Mouse (Mus musculus) thymus, postnatal 0 days (tissue): ENCODE measurements around the gene Mpnd. TPM values are rescaled to one million over a fixed set of nuclear protein-coding genes. Genes with fewer than 3 reads are reported as not detected.

Experiments used
- DNase-seq: peaks from one replicate; pipeline ENCODE4 v3.0.0-alpha.2; 2015; ENCODE audit warnings: low spot score
- polyA plus RNA-seq: library from polyadenylated mRNA; unstranded; fragments of >200 nt; fragmentation: Nextera tagmentation; extraction: Ambion mirVana; gene quantifications from 2 replicates; pipeline ENCODE4 v1.2.1, GENCODE M21; 2015

Mpnd gene
- polyA plus RNA-seq, 1 experiment from 2014 or later = 65.9 TPM

DNA sequence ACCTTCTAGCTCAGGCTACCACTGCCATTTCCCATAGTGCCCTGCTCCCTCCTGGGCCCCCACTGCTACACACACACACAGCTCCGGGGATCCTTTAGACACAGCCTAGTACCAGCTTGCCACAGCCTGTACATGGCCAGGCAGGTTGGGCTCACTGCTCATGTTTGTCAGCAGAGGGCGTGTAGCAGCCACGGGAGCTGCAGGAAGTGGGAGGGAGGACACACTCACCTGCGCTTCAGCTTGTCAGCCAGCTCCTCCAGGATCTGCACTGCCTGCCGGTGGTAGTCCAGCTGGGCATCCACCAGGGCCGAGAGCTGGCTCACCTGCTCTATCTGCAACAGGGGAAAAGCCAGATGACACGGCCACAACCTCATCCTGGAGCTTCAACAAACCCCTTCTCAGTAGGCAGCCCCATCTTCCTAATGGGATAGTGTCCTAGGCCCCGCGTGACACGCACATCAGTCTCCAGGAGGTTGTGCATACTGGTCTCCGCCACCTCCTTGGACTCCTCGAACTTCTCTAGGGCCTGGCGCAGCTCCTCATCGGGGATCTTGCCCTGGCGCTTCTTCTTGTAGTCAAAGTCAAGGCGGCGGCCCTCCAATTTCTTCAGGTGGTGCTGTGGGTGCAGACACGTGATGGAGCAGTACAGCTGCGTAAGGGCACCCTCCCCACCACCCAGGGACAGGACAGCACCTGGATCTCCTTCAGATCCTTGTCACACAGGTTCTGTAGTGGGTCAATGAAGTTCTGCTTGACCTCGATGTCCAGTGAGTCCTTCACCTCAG lies 13.0 kb downstream of the Mpnd start:
- peak; percentile 75 for DNase-seq

DNA sequence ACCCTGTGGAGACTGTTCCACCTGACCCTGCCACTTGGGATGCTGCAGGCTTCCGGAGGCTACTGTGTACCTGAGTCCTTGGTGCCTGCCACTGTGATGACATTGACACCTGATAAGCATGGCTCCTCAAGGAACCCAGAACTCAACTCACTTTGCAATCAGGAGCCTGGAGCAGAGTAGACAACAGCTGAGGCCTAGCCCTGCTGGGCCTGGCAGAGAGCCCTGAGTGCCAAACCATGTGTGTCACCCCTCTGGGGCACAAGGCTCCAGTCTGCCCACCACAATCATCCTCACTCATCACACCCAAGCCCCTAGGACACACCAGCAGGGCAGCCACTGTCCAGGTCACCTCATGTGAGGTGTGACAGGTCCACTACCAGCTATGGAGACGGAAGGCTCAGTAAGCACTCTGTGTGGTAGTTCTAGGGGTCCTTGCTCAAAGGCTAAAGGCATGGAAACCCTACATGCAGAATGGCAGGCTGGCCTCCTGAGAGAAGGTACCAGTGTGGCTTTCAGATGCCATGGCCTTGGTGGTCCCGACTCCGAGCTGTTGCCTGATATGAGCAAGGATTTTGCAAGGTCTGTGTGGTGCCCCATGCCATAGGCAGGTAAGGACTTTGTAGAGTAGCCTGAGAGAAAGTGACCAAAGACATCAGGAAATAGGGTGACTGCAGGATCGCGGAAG lies 15.0 kb downstream of the Mpnd start:
- no peak for DNase-seq

DNA sequence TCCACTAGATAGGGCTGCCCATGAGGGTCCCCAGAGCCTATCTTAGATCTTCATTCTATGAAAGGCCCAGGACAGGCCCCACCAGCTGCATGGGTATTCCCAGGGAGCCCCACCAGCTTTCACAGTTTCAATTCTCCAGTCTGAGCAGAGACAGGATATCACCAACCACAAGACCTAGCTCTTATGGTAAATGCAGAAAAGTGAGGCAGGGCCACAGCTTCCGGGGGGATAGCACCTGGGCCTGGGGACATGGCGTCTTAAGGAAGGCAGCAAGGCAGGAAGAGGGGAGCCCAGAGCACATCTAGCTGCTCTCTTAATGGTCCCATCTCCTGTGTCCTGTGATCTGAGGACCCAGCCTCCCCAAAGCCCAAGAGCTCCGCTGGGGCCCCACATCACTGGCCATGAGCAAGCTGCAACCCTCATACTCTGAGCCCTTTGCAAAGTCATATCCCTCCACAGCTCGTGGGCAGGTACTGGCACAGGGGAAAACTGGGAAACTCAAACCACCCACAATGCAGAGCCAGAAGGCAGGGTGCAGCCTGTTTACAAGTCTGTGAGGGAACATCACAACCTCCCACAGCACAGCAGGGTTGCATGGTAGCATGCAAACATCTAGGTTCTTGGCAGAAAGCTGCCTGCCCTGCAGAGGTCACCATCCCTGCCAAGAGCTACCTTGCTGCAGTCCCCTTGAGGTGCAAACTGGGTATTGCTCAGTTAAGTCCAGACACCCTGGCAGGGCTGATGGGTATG lies 15.8 kb downstream of the Mpnd start:
- DNase-seq = peak; percentile 90

DNA sequence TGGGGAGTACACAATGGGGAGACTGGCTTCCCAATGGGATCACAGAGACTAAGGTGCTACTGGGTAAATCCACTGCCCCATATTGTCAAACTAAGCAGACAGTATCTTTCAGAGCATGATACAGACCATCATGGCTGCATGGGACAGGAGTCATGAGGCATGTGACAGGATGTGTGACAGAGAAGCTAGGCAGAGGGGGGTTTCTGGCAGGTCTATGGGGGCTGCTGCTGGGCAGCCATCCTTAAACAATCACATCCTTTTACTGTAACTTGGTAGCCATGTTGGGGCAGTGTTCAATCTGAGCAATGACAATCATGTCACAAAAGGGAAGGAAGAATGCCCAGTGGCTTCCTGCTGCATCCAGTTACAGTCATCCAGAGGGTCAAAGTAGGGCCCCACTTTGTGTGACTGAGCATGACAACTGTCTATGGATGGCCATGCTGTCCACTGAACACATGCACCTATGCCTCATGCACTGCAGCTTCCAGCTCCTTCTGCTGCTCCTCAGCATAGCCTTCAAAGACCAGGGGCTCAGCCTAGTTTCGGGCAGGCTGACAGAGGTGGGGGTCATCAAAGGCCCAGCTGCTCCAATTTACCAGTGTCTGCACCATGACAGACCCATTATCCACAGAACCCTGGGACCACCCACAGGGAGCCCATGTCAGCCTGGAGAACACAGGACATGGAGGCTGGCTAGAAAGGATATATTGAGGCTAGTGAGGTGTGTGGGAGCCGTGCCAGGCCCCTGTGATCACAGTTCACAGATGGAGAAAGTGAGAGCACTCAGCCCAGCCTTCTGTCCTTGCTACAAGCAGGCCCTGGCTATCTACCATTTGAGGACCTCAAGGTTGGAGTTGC lies 16.8 kb downstream of the Mpnd start:
- peak; percentile 56 for DNase-seq

DNA sequence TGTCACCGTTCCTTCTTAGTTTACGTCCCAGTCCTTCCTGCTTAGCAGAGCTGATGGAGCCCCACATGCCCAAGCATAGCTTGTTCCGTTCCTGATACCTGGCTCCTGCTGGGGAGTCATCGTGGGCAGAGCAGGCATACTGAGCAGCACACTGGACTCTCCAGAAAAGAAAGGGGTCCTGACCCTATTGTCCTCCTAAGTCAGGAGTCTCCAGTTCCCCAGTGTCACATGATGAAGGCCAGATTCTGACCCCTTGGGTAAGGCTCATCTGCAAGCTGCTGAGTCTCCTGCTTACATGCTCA lies 17.4 kb downstream of the Mpnd start:
- no peak for DNase-seq

DNA sequence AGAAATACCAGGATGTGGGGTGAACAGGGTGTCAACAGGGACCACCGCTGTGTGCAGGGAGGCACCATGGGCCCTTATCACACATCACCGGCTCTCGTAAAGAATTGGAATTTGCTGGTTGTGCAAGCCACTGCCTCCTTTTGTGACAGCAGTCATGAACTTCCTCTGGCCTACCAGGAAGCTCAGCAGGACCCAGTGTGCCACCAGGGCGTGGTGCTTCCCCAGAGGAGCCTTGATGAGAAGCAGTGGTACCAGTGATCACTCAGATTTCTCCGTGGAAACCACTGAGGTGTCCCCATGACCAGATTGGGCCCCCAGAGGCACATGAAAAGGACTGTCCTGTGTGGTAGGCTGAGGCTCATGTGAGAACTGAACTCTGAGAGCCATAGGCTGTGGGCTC lies 17.9 kb downstream of the Mpnd start:
- no peak for DNase-seq

DNA sequence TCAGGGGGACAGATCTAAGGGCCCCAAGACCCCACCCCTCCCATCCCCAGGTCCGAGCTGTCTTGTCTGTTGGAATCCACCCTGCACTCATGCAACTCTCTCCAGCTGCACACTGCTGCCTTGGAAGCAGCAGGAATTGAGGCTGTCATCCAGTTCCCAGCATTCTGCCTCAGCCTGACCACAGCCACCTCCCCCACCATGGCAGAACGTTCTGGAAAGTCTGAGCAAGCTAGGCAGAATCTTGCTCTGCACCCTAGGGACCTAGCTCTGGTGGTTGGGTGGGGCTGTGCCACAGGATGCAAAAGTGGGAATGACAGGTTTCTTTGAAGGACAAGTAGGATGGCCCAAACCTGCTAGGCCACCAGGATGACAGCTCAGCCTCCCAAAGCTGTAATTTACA lies 19.0 kb downstream of the Mpnd start:
- no peak for DNase-seq

DNA sequence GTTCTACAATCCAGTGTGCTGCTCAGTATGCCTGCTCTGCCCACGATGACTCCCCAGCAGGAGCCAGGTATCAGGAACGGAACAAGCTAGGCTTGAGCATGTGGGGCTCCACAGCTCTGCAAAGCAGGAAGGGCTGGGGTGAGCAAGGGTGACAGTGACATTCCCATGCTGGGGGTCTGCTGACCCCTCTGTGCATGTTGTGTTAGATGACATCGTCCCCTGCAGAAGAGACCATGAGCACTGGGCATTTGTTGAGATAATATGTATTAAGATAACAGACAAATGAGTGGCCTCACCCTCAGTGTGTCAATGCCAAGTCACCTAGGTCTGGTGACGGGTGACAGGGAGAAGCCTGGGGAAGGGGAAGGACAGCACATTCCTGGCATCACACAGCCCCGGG lies 19.4 kb downstream of the Mpnd start:
- no peak for DNase-seq

DNA sequence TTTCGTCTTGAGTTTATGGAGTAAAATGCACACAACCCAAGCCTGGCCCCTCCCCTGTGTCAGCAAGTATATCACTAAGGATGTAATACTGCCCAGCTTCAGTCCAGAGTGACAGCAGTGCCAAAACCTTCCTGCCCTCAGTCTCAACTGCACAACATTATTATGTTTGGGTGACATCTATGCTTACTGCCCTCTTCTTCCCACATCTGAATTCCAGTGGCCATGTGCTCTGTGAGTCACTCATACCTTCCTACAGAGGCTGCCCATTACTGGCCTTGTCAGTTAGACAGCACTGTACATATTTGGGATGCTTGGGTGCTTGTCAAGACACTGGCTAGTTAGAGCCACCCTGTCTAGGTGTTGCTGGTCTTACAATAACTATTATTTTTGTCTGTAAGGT lies 20.8 kb downstream of the Mpnd start:
- DNase-seq = no peak

DNA sequence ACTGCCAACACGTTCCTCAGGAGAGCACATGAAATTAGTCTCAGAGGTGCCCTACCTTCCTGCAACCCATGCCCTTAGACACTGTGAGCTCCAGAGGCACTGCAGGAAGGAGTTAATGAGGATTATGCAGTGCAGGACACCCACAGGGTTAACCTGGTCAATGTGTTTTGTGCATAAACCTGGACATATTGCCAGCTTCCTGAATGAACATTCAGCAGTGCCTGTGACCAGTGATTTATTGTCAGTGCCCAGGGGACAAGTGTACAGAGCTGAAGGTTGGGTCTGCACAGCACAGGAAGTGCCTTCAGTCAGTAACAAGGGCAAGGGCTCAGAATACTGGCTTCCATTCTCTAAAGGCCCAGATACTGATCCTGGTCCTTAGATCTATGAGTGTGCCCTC lies 21.4 kb downstream of the Mpnd start:
- DNase-seq = no peak

DNA sequence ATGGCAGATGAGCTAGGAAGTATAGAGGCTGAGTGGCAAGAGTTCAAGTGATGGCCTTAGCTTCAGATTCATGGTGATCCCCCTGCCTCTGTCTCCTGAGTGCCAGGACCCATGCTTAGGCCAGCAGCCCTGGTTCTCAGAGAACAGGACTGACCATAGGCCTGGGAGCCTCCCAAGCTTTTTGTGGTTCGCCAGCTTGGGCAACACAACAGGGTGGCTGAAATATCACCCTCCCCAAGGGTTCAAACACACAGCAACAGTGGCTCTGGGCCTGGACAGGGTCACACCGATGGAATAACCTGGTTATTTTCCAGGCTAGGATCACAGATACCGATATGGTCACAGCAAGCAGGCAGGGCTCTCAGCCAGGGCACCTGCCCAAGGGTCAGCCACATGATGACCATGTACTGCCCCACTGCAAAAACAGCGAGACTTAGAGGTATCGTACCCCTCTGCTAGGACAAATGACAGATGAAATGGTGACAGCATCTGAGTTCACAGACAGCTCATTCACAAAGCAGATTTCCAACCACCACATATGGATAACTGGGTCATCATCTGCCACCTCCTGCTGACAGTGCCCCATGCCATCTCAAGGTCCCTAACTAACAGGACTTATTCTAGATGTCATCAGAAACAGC lies 22.4 kb downstream of the Mpnd start:
- no peak for DNase-seq

DNA sequence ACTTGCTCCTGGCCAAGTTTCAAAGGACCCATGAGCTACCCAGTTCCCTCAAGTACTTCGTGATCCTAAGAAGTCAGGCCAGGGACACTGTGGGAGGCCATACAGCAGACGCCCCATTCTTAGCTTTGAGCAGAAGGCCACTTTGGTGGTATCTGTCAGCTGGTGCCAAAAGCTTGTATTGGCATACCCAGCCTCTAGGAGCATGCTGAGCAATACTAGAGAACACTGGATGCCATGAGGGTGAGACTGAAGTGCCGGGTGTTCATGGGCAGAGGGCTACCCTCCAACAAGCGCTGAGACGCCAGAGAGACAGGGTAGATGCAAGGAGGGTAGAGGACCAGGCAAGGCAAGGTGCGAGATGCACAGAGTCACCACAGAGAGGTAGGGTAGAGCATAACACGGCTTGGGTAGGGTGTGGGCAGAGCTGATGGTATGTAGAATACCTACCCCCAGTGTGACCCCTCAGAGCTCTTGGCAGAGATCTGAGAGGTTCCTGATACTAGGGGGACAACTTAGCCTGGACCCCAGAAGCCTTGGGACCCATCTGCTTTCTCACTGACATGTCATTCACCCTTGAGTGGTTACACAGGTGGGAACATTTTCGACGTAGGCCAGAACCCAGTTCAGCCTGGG lies 24.8 kb downstream of the Mpnd start:
- DNase-seq = no peak

DNA sequence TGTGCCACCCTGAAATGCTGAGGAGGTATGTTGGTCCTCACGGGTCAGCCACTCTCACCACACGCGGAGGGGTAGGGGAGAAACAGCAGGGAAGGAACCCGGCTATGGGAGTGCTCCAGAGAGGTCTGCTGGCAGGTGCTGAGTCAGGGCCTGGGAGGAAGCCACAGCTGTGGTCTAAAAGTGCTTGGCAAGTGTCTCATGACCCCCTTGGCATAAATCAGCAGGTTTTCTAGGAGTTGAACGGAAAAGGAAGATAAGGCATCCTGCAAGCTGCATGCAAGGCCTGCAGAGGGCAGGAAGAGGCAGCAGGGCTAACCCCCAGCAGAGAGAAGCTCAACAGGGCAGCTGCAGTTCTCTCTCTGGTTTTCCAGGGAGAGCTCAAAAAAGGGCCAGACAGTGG lies 25.4 kb downstream of the Mpnd start:
- DNase-seq = peak; percentile 64

DNA sequence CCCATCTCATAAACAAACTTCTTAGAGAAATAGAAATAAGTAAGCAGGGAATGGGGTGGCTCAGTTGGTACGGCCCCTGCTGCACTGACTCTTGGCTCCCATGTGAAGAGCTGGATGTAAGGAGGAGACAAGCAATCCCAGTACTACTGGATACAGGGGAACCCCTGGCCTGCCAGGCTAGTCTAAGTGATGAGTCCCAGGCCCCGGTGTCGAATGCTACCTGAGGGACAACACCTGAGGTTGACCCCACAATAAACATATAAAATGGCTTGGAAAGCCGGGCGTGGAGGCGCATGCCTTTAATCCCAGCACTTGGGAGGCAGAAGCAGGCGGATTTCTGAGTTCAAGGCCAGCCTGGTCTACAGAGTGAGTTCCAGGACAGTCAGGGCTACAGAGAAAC lies 25.9 kb downstream of the Mpnd start:
- DNase-seq = no peak

DNA sequence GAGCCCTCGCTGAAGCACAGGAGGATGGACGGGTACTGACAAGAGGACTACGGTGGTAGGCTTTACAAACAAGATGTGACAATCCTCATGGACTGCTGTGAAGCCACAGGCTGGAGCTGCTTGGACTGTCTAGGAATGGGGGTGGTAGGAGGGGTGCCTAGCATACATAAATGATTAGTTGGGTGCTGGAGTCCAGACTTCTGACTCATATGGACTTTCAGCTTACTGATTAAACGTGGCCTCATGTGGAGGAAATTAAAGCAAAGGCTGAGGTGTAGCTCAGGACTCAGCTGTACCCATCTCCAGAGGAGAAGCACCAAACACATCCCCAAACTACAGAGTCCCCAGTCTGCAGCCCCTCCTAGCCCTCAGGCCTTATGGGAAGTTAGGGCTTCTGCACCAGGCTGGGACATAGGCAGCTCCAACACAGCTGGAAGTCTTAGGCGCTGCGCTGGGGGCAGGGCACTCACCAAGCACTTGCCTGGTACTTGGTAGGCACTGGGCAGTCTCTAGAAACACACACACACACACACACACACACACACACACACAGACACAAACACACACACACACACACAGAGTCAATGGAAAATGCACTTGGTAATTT lies 26.7 kb downstream of the Mpnd start:
- DNase-seq = no peak

DNA sequence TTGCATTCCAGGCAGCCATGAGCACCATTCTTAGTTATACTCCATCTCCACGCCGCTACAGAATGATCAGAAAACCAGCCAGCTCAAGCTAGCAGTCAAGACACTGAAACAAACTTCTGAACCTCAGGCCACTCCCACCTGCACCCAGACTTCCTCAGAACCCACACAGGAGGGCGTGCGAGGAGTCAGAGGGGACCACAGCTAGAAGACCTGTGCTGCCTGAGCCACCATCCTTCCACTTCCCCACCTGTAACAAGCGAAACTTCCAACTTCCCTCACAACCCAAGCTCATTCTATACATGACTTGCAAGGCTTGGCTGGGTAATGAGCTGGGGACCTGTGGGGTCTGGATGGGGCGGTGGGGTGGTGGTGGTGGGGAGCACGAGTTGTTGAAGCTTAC lies 27.3 kb downstream of the Mpnd start:
- DNase-seq = peak; percentile 68

DNA sequence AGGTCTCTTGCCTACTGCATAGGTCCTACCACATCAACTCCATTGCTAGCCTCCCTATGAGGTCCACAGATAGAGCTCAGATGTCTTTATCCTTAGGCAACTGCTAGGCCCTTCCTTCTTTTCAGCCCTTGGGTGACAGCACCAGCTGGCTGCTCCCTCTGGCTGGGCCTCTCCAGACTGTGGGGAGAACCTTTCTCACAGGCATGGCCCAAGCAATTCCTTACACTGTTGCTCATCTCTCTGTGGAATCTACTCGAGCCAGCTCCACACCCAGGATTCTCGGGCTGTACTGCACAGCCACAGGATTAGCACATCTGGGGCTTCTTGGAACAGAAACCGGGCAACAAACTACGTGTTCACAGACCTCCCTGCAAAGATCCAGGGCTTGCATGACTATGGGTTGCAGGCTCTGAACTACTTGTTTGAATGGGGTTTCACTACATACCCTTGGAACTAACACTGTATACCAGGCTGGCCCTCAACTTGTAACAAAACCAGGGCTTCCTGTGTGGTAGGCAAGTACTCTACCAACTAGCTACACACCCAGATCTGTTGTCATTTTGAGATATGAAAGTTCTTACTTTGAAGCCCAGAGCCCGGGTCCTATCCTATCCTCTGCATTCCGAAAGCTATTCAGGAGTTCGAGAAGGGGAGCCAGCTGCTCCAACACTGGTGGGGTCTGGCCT lies 28.7 kb downstream of the Mpnd start:
- peak; percentile 30 for DNase-seq

DNA sequence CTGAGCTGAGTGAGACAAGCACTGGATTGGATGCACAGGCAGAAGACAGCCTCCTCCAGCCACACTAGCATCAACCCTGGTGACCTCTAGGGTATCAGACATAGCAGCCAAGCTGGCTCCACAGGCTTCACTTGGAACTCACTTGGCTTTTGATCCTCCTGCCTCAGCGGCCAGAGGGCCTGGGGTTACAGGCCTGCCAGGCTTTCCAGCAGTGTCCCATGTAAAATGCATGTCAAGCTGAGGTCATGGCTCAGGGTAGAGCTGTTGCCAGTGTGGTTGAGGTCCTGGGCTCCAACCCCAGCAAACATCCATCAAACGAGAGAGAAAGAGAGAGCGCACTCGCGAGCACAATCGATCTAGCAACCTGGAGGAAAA lies 29.2 kb downstream of the Mpnd start:
- no peak for DNase-seq

DNA sequence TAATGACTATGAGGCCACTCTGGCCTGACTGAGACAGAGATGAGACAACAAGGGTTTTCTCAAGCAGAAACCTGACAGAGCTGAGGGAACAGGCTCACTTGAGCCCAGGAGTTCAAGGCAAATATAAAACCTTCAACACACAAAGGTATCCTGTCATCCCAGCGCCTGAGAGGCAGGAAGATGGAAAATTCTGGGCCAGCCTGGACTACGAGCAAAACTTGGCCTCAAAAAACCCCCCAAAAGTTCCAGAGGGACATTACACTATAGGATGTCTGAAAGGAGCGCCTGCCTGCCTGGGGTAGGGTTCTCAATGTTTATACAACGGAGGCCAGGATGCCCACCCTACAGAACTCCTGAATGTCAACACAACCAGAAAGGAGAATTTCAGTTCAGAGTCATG lies 29.7 kb downstream of the Mpnd start:
- DNase-seq = no peak
